Mouse (Mus musculus): ENCODE measurements around the gene Kif14.

DNA sequence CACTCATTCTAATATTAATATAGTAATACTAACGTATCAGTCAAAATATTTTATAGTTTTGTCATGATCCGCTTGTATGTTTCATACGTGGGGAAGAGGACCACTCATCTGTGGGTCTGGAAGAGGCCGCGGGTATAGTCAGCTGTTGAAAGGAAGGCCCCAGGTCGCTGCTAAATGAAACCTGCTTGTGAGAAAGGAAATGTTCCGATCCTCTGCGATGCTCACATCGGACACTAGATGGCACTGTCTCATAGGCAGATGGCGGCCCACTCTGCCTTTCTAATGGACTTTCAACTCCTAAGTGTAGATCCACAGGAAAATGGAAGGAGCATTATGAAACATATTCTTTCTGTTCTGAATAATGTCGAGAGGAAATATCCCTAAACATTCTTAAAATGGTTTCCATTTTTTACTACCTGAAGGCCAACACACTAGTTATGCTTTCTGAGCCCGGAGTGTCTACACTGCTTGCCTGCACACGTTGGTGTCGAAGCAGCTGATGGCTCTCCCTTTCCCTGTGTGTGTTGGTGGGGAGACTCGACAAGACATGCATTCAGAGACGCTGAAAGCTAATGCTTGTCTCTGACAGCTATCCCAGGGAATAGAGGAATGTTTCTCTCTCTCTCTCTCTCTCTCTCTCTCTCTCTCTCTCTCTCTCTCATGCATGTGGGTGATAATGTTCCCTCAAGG, 84.9 kb downstream of the Kif14 start:
- TF ChIP-seq CTCF (IDR thresholded peaks at IDR 0.05; ENCODE audit: extremely low read depth, insufficient read depth, insufficient read length, insufficient replicate concordance) (peak; percentile 95; the same call in 1 of the 2 replicates), POLR2A (IDR thresholded peaks at IDR 0.05; ENCODE audit: low read depth, low read length) (no peak)

Measured in spleen, adult 2 months (tissue).